Mouse (Mus musculus): ENCODE measurements around the gene Recql5. TPM values are rescaled to one million over a fixed set of nuclear protein-coding genes. Genes with fewer than 3 reads are reported as not detected.
A peak's percentile ranks its signal among the peaks of the same experiment; 100 is the strongest.

The Recql5 gene
- polyA plus RNA-seq, 1 experiment from 2014 or later = 7.9 TPM

DNA sequence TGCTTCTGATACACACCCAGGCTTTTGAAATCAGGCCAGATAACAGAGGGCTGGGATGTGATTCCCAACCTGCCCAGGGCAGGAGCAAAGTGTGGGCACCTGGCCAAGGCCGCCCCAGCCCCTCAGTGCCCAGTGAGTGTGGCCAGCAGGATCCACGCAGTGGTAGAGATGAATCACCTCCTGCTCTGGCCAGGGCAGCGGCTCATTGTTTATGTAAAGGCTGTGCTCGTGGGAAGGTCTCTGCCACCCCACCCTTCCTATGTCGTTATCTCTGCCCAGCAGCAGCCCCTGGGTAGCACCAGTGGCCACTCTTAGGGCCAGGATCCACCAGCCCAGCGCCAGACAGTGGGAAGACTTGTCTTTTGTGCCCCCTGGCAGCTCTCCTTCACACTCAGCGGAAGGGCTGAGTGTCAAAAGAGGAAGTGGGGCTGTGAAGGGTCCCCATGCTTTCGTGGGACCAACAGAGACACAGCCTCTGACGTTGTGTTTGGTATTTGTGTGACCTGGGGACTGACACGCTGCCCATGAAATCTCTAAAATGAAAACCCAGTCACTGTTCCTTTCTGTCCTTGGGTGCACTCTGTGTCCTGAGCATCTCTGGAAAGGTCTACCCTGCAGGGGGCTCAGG is 31.8 kb upstream of the Recql5 start:
- H3K27ac ChIP-seq (ENCODE audit: low read length) = no peak overlapping the region
- no peaks in the 10 kb centered on the region for H3K27me3 ChIP-seq (ENCODE audit: control insufficient read depth, insufficient read depth, low read depth, low read length)
- 19% methylated on average over 10 of the region's 10 CpGs for WGBS (ENCODE audit: insufficient replicate concordance)
- no peaks in the 10 kb centered on the region for H3K9me3 ChIP-seq (replicated peaks; ENCODE audit: control insufficient read depth, low read length)
- no peak overlapping the region for H3K4me2 ChIP-seq (ENCODE audit: low read depth, low read length)
- H3K4me3 ChIP-seq (ENCODE audit: low read depth, low read length) = no peak overlapping the region
- no peak overlapping the region for H3K9ac ChIP-seq (ENCODE audit: low read depth, low read length)
- ATAC-seq (ENCODE audit: low read depth) = peak; percentile 45
- H3K4me1 ChIP-seq (ENCODE audit: control insufficient read depth, low read depth, low read length) = peaks cover 14% of the 10 kb centered on the region
- peaks cover 35% of the 10 kb centered on the region for H3K36me3 ChIP-seq (ENCODE audit: control insufficient read depth, insufficient read depth)

DNA sequence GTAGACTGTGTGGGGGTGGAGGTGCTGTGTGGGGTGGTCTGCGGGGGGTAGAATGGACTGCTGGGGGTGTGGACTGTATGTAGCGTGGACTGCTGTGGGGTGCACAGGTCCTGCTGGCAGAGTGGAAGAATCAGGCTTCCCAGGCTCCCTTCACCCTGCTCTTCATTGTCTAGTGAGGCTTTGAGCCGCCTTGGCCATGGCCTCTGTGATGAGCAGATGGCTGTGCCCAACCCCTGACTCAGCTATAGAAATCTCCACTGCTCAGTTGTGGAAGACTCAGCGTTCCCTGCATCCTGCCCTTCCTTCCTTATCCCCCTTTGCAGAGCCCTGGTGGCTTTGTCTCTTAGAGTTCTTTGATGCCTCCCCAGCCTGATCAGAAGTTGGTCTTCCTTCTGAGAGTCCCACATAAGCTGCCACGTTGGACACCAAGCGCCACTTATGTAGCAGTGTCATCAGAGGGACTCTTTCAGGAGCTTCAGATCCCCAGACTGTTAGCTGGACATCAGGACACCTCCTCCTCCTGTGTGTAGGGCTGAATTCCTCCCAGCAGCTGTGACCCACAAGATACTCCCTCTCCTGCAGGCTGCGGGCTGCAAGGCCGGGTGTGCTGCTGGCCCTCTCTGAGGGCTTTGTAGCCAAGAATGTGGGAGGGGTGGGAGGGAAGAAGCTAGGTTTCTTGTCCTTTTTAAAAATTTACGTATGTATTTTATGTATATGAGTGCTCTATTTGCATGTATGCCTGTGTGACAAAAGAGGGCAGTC is 29.6 kb upstream of the Recql5 start:
- H3K4me1 ChIP-seq (ENCODE audit: control insufficient read depth, low read depth, low read length) = peaks cover 14% of the 10 kb centered on the region
- H3K36me3 ChIP-seq (ENCODE audit: control insufficient read depth, insufficient read depth) = peaks cover 35% of the 10 kb centered on the region
- no peaks in the 10 kb centered on the region for H3K9me3 ChIP-seq (replicated peaks; ENCODE audit: control insufficient read depth, low read length)
- H3K4me3 ChIP-seq (ENCODE audit: low read depth, low read length) = no peak overlapping the region
- H3K27me3 ChIP-seq (ENCODE audit: control insufficient read depth, insufficient read depth, low read depth, low read length) = no peaks in the 10 kb centered on the region
- no peak overlapping the region for H3K27ac ChIP-seq (ENCODE audit: low read length)
- no peak overlapping the region for H3K4me2 ChIP-seq (ENCODE audit: low read depth, low read length)
- 81% methylated on average over 9 of the region's 9 CpGs for WGBS (ENCODE audit: insufficient replicate concordance)
- no peak overlapping the region for H3K9ac ChIP-seq (ENCODE audit: low read depth, low read length)
- no peak for ATAC-seq (ENCODE audit: low read depth)

DNA sequence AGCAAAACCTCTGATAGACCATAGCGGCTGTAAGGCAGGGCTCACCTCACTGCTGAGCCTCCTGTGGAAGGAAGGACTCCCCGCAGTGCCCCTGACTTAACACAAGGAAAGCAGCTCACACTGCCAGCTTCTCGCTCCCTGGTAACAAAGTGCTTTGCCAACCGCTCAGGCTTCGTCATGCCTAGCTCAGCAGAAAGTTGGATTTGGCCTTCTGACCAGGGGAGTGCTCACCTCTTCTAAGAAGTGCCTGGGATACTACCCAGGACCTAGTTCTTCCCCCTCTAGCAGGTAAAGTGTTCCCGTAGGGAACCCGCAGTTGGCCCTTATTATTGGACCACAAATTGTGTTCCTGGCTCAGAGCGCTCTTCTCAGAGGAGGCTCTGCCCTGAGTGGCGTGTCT is 25.7 kb upstream of the Recql5 start:
- Histone ChIP-seq H3K4me2 (ENCODE audit: low read depth, low read length) (no peak overlapping the region), H3K36me3 (ENCODE audit: control insufficient read depth, insufficient read depth) (peaks cover 36% of the 10 kb centered on the region), H3K4me3 (ENCODE audit: low read depth, low read length) (no peak overlapping the region), H3K27ac (ENCODE audit: low read length) (no peak overlapping the region), H3K27me3 (ENCODE audit: control insufficient read depth, insufficient read depth, low read depth, low read length) (no peaks in the 10 kb centered on the region), H3K9me3 (replicated peaks; ENCODE audit: control insufficient read depth, low read length) (no peaks in the 10 kb centered on the region), H3K9ac (ENCODE audit: low read depth, low read length) (no peak overlapping the region), H3K4me1 (ENCODE audit: control insufficient read depth, low read depth, low read length) (peaks cover 6% of the 10 kb centered on the region)
- WGBS (ENCODE audit: insufficient replicate concordance) = 88% methylated on average over 9 of the region's 9 CpGs
- ATAC-seq (ENCODE audit: low read depth) = no peak

DNA sequence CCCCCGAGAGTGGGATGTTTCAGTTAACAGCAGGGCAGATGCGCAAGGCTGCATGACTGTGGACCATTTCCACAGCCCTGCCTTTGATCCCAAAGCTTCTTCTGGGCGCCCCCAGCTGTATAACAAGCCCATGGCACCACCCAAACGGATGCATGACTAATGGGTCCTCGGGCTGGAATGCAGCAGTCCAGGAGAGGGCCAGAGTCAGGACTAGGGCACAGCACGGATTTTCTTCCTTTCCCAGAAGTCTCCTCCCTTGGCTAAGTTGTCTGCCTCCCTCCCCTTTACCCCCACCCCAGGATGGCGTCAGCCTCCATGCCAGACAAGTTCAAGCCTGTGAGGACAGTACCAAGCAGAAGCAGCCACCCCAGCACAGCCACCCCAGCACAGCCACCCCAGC is 24.7 kb upstream of the Recql5 start:
- no peak for ATAC-seq (ENCODE audit: low read depth)
- H3K9ac ChIP-seq (ENCODE audit: low read depth, low read length) = no peak overlapping the region
- WGBS (ENCODE audit: insufficient replicate concordance) = 72% methylated on average over 7 of the region's 7 CpGs
- peaks cover 32% of the 10 kb centered on the region for H3K36me3 ChIP-seq (ENCODE audit: control insufficient read depth, insufficient read depth)
- no peaks in the 10 kb centered on the region for H3K9me3 ChIP-seq (replicated peaks; ENCODE audit: control insufficient read depth, low read length)
- H3K27ac ChIP-seq (ENCODE audit: low read length) = no peak overlapping the region
- H3K27me3 ChIP-seq (ENCODE audit: control insufficient read depth, insufficient read depth, low read depth, low read length) = no peaks in the 10 kb centered on the region
- no peak overlapping the region for H3K4me2 ChIP-seq (ENCODE audit: low read depth, low read length)
- peaks cover 5% of the 10 kb centered on the region for H3K4me1 ChIP-seq (ENCODE audit: control insufficient read depth, low read depth, low read length)
- H3K4me3 ChIP-seq (ENCODE audit: low read depth, low read length) = no peak overlapping the region

DNA sequence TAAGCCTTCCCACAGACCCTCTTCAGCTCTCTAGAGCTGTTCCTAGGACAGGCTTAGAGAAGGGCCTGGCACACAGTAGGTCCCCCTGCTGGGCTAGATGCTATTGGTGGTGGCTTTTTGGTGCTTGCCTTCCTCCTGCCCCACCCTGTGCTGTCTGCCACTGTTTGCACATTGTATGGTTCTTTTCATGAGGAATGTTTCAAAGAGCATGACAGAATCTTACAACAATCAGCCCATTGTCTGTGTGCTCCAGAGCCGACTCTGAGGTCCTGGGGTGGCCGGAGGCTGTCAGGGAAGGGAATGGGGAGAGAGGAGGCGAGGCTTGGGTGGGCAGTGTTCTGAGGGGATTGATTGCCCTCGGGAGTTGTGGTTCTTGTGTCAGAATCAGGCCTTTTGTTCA is 23.2 kb upstream of the Recql5 start:
- 85% methylated on average over 4 of the region's 4 CpGs for WGBS (ENCODE audit: insufficient replicate concordance)
- H3K36me3 ChIP-seq (ENCODE audit: control insufficient read depth, insufficient read depth) = peaks cover 25% of the 10 kb centered on the region

DNA sequence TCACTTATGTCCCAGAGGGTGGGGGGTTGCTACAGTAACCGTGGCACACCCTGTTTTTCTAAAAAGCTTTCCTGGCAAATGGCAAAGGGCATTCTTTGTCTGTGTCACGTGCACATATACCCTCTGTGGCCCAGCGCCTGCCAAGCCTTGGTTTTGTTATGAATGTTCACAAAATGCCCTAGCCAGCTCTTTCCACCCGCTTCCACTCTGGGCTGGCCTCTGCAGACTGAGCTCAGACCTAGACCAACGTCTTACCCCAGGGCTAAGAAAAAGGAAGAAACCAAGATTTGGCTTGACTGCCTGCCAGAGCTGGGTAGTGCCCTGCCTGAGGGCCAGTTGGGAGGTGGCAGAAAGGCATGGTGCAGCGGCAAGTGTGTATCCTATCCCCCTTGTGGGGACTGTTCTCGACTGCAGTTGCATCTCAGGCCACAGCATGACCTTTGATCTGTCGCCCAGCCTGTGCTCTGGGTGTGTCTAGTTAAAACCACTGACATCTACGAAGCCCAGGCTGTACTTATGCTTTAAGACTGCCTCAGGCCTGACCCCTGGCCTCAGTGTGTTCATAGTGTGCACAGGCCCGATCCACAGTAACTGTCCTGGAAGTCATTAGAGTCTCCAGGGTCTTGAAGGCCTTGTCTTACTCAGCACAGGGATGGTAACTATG is 22.1 kb upstream of the Recql5 start:
- H3K27ac ChIP-seq (ENCODE audit: low read length) = no peak overlapping the region
- no peak overlapping the region for H3K4me2 ChIP-seq (ENCODE audit: low read depth, low read length)
- H3K9me3 ChIP-seq (replicated peaks; ENCODE audit: control insufficient read depth, low read length) = no peaks in the 10 kb centered on the region
- H3K9ac ChIP-seq (ENCODE audit: low read depth, low read length) = no peak overlapping the region
- peaks cover 17% of the 10 kb centered on the region for H3K36me3 ChIP-seq (ENCODE audit: control insufficient read depth, insufficient read depth)
- no peaks in the 10 kb centered on the region for H3K27me3 ChIP-seq (ENCODE audit: control insufficient read depth, insufficient read depth, low read depth, low read length)
- H3K4me3 ChIP-seq (ENCODE audit: low read depth, low read length) = no peak overlapping the region
- ATAC-seq (ENCODE audit: low read depth) = 0 out of 2 replicates have a peak, but pooled peaks have one; percentile 24
- H3K4me1 ChIP-seq (ENCODE audit: control insufficient read depth, low read depth, low read length) = peaks cover 5% of the 10 kb centered on the region
- WGBS (ENCODE audit: insufficient replicate concordance) = 69% methylated on average over 10 of the region's 10 CpGs

More for the DNA sequence above, 23.2 kb upstream of the Recql5 start:
- Histone ChIP-seq H3K4me2 (ENCODE audit: low read depth, low read length) (no peak overlapping the region), H3K4me3 (ENCODE audit: low read depth, low read length) (no peak overlapping the region), H3K4me1 (ENCODE audit: control insufficient read depth, low read depth, low read length) (peaks cover 5% of the 10 kb centered on the region), H3K9me3 (replicated peaks; ENCODE audit: control insufficient read depth, low read length) (no peaks in the 10 kb centered on the region), H3K27me3 (ENCODE audit: control insufficient read depth, insufficient read depth, low read depth, low read length) (no peaks in the 10 kb centered on the region), H3K9ac (ENCODE audit: low read depth, low read length) (no peak overlapping the region), H3K27ac (ENCODE audit: low read length) (no peak overlapping the region)
- no peak for ATAC-seq (ENCODE audit: low read depth)

DNA sequence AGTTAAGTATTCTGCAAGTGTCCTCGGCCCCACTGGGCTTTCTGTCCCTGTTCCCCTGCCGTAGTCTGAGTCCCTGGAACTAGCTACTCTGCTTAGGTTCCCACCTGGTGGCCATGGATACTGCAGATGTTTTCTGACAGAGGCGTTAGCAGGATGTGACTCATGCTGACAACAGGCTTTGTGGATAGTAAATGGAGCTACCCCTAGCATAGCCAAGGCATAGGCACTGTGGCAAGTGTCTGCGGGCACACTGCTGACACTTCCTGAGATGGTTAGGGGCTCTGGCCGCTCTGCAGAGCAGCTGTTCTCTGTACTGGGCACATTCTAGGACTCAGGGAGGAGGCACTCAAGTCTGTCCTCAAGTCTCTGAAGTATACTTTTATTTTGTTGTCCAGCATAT is 21.4 kb upstream of the Recql5 start:
- no peak for ATAC-seq (ENCODE audit: low read depth)
- H3K36me3 ChIP-seq (ENCODE audit: control insufficient read depth, insufficient read depth) = peaks cover 15% of the 10 kb centered on the region

DNA sequence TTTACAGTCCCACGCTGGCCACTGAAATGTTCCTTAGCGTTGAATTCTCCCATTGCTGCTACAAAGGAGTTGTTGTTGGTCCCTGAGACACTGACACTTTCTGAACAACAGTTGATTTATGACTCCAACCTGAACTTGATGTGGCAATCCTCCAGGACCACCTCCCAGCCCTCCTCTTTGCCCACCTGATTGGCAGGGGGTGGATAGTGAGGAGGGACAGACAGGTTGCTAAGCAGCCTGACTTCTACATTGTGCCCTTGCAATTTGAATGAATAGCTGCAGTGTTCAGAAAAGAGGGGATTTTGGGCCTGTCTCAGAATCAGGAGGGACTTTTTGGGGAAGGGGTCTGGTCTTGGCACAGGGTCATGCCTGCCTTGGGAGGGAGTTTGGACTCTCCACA is 17.4 kb upstream of the Recql5 start:
- 93% methylated on average over 2 of the region's 2 CpGs for whole genome bisulfite sequencing (ENCODE audit: insufficient replicate concordance)
- Histone ChIP-seq H3K4me2 (ENCODE audit: low read depth, low read length) (no peak overlapping the region), H3K4me1 (ENCODE audit: control insufficient read depth, low read depth, low read length) (peaks cover 5% of the 10 kb centered on the region), H3K27me3 (ENCODE audit: control insufficient read depth, insufficient read depth, low read depth, low read length) (no peaks in the 10 kb centered on the region), H3K4me3 (ENCODE audit: low read depth, low read length) (no peak overlapping the region), H3K36me3 (ENCODE audit: control insufficient read depth, insufficient read depth) (peaks cover 8% of the 10 kb centered on the region; the same call in 1 of the 2 replicates), H3K9me3 (replicated peaks; ENCODE audit: control insufficient read depth, low read length) (no peaks in the 10 kb centered on the region), H3K9ac (ENCODE audit: low read depth, low read length) (no peak overlapping the region), H3K27ac (ENCODE audit: low read length) (no peak overlapping the region)
- no peak for ATAC-seq (ENCODE audit: low read depth)

More for the DNA sequence above, 21.4 kb upstream of the Recql5 start:
- Histone ChIP-seq H3K27ac (ENCODE audit: low read length) (no peak overlapping the region), H3K9ac (ENCODE audit: low read depth, low read length) (no peak overlapping the region), H3K9me3 (replicated peaks; ENCODE audit: control insufficient read depth, low read length) (no peaks in the 10 kb centered on the region), H3K4me3 (ENCODE audit: low read depth, low read length) (no peak overlapping the region), H3K27me3 (ENCODE audit: control insufficient read depth, insufficient read depth, low read depth, low read length) (no peaks in the 10 kb centered on the region), H3K4me2 (ENCODE audit: low read depth, low read length) (no peak overlapping the region), H3K4me1 (ENCODE audit: control insufficient read depth, low read depth, low read length) (peaks cover 5% of the 10 kb centered on the region)
- 74% methylated on average over 5 of the region's 5 CpGs for WGBS (ENCODE audit: insufficient replicate concordance)

DNA sequence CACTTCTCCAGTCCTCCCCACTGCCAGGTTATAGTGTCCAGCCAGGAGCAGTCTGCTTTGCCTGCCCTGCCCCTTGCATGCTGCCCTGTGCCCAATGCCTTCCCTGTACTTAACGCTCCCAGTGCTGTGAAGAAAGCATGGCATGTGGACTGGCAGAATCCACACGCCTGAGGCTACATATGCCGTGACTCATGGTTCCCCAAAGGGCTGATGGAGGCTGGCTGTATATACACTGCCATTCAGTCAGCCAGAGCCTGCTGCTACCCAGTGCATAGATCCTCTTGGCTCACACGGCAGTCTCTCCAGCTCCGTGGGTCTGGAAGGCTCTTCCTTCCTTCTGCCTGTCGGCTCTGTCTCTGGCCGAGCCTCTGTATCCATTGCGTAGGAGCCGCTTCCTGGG is 15.0 kb upstream of the Recql5 start:
- 87% methylated on average over 9 of the region's 9 CpGs for WGBS (ENCODE audit: insufficient replicate concordance)
- Histone ChIP-seq H3K27ac (ENCODE audit: low read length) (no peak overlapping the region), H3K4me1 (ENCODE audit: control insufficient read depth, low read depth, low read length) (no peaks in the 10 kb centered on the region), H3K9me3 (replicated peaks; ENCODE audit: control insufficient read depth, low read length) (no peaks in the 10 kb centered on the region), H3K4me2 (ENCODE audit: low read depth, low read length) (no peak overlapping the region), H3K36me3 (ENCODE audit: control insufficient read depth, insufficient read depth) (peaks cover under 1% of the 10 kb centered on the region; the same call in 1 of the 2 replicates), H3K27me3 (ENCODE audit: control insufficient read depth, insufficient read depth, low read depth, low read length) (no peaks in the 10 kb centered on the region), H3K9ac (ENCODE audit: low read depth, low read length) (no peak overlapping the region), H3K4me3 (ENCODE audit: low read depth, low read length) (no peak overlapping the region)
- ATAC-seq (ENCODE audit: low read depth) = no peak

Measured in liver, embryonic 16.5 days (tissue).